Mouse (Mus musculus): ENCODE data around the gene Rsph3b. TPM values are rescaled to one million over a fixed set of nuclear protein-coding genes. Genes with fewer than 3 reads are reported as not detected.
A peak's percentile ranks its signal among the peaks of the same experiment; 100 is the strongest.
"Not testable (repeated sequence)": the region's sequence is repeated elsewhere in the genome, so short reads cannot be mapped to it uniquely, and the experiment has no call there.

The Rsph3b gene
- polyA plus RNA-seq, 2 experiments: 5.4 to 11.0 TPM

DNA sequence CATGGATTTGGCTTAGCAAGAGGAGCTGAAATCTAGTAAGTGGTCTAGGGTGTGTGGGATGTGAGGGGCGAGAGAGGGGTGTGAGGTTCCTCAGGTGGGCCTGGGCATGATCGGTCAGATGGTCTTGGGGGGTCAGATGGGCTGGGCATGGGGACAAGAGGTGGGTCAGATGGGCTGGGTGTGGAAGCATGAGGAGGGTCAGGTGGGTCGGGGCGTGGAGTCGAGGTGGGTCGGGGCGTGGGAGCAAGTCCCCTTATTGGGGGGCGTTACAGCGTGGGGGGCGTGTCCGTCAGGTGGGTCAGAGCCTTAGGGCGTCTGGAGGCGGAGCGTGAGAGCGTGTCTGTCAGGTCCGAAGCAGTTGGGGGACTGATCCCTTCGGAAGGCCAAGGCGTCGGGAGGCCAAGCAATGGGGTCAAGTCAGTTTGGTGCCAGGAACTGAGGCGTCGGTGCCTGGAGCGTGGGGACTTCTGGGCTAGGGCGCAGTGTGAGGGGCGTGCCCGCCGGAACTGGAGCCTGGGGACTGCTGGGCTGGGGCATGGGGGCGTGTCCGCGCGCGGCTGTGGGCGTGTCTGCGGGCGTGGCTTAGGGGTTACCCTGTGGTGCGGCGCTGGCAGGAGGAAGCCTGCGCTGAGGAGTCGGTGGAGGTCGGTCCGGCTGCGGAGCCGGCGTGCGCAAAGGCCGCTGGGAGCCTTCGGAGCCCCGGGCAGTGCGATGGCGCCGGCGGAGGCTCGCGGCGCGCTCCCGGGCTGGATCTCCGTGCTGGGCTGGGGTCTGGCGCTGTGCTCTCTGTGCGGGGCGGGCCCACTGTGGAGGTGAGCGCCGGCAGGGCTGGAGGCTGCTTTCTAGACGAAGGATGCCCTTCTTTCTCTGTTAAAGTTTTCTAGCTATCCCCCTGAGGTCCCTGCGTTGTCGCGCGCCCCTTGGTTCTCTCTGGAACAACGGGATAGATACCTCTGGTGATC lies 30.1 kb upstream of the Rsph3b start, which contains the start of gene Gm49721:
Gene Gm49721, plus strand, starts transcription at position 618 of the 962 bp plus-strand sequence.
- peak; percentile 99 for ATAC-seq (ENCODE audit: insufficient read depth)
- WGBS (ENCODE audit: insufficient replicate concordance): 4% methylated on average over 37 of the region's 68 CpGs

GRCm38 (mm10) chr17:6974985-6975384 lies 26.5 kb upstream of the Rsph3b start:
- not testable (repeated sequence) for H3K4me3 ChIP-seq (ENCODE audit: insufficient read depth in 1 of 2, low read depth in 2 of 2, low read length in 2 of 2); H3K9me3 ChIP-seq (ENCODE audit: control insufficient read depth, low read length); H3K9ac ChIP-seq (replicated peaks); H3K4me2 ChIP-seq (ENCODE audit: low read depth); ATAC-seq (ENCODE audit: insufficient read depth); DNase-seq (ENCODE audit: low read depth in 3 of 3, low spot score in 3 of 3); H3K36me3 ChIP-seq (replicated peaks; ENCODE audit: control insufficient read depth, insufficient read depth, low read depth); H3K4me1 ChIP-seq (replicated peaks; ENCODE audit: control insufficient read depth in 2 of 2, insufficient read depth in 2 of 2, low read length in 1 of 2); H3K27me3 ChIP-seq (ENCODE audit: control insufficient read depth, insufficient read depth, low read length); H3K27ac ChIP-seq
- 37% methylated on average over 3 of the region's 3 CpGs for WGBS (ENCODE audit: insufficient replicate concordance)

More for the DNA sequence above, 30.1 kb upstream of the Rsph3b start, which contains the start of gene Gm49721:
- H3K4me1 ChIP-seq (replicated peaks; ENCODE audit: control insufficient read depth in 2 of 2, insufficient read depth in 2 of 2, low read length in 1 of 2); H3K27me3 ChIP-seq (ENCODE audit: control insufficient read depth, insufficient read depth, low read length); H3K27ac ChIP-seq; DNase-seq (ENCODE audit: low read depth in 3 of 3, low spot score in 3 of 3); H3K9me3 ChIP-seq (ENCODE audit: control insufficient read depth, low read length); H3K36me3 ChIP-seq (replicated peaks; ENCODE audit: control insufficient read depth, insufficient read depth, low read depth): not testable (repeated sequence)
- Histone ChIP-seq H3K4me2 (ENCODE audit: low read depth) (peak within 1 kb of the TSS; percentile 69), H3K9ac (replicated peaks) (peak within 1 kb of the TSS; percentile 65), H3K4me3 (ENCODE audit: insufficient read depth in 1 of 2, low read depth in 2 of 2, low read length in 2 of 2) (peak within 1 kb of the TSS; percentile 62 to 72)

- H3K9me3 ChIP-seq (ENCODE audit: control insufficient read depth, low read length); H3K4me3 ChIP-seq (ENCODE audit: insufficient read depth in 1 of 2, low read depth in 2 of 2, low read length in 2 of 2); H3K36me3 ChIP-seq (replicated peaks; ENCODE audit: control insufficient read depth, insufficient read depth, low read depth); H3K4me1 ChIP-seq (replicated peaks; ENCODE audit: control insufficient read depth in 2 of 2, insufficient read depth in 2 of 2, low read length in 1 of 2); H3K9ac ChIP-seq (replicated peaks); H3K27ac ChIP-seq; ATAC-seq (ENCODE audit: insufficient read depth); DNase-seq (ENCODE audit: low read depth in 3 of 3, low spot score in 3 of 3); H3K4me2 ChIP-seq (ENCODE audit: low read depth); H3K27me3 ChIP-seq (ENCODE audit: control insufficient read depth, insufficient read depth, low read length): not testable (repeated sequence)
- WGBS (ENCODE audit: insufficient replicate concordance): 56% methylated on average over 4 of the region's 4 CpGs
Observed at GRCm38 (mm10) chr17:6972836-6973396, 24.4 kb upstream of the Rsph3b start.

- ATAC-seq (ENCODE audit: insufficient read depth); H3K9ac ChIP-seq (replicated peaks); H3K9me3 ChIP-seq (ENCODE audit: control insufficient read depth, low read length); H3K4me2 ChIP-seq (ENCODE audit: low read depth); H3K4me1 ChIP-seq (replicated peaks; ENCODE audit: control insufficient read depth in 2 of 2, insufficient read depth in 2 of 2, low read length in 1 of 2); H3K27me3 ChIP-seq (ENCODE audit: control insufficient read depth, insufficient read depth, low read length); H3K27ac ChIP-seq; H3K36me3 ChIP-seq (replicated peaks; ENCODE audit: control insufficient read depth, insufficient read depth, low read depth); DNase-seq (ENCODE audit: low read depth in 3 of 3, low spot score in 3 of 3); H3K4me3 ChIP-seq (ENCODE audit: insufficient read depth in 1 of 2, low read depth in 2 of 2, low read length in 2 of 2): not testable (repeated sequence)
- 61% methylated on average over 8 of the region's 8 CpGs for WGBS (ENCODE audit: insufficient replicate concordance)
Observed at GRCm38 (mm10) chr17:6971238-6971637, 22.8 kb upstream of the Rsph3b start.

GRCm38 (mm10) chr17:6970334-6970733 lies 21.9 kb upstream of the Rsph3b start, which contains the start of gene Rnaset2b:
Gene Rnaset2b (plus strand): TSS chr17:6970634.
- not testable (repeated sequence) for H3K4me1 ChIP-seq (replicated peaks; ENCODE audit: control insufficient read depth in 2 of 2, insufficient read depth in 2 of 2, low read length in 1 of 2); H3K9me3 ChIP-seq (ENCODE audit: control insufficient read depth, low read length); H3K27ac ChIP-seq; H3K4me3 ChIP-seq (ENCODE audit: insufficient read depth in 1 of 2, low read depth in 2 of 2, low read length in 2 of 2); H3K27me3 ChIP-seq (ENCODE audit: control insufficient read depth, insufficient read depth, low read length); H3K9ac ChIP-seq (replicated peaks); DNase-seq (ENCODE audit: low read depth in 3 of 3, low spot score in 3 of 3); ATAC-seq (ENCODE audit: insufficient read depth); H3K4me2 ChIP-seq (ENCODE audit: low read depth); H3K36me3 ChIP-seq (replicated peaks; ENCODE audit: control insufficient read depth, insufficient read depth, low read depth)
- no CpG with 5 or more reads among the region's 8 CpGs for WGBS (ENCODE audit: insufficient replicate concordance)

DNA sequence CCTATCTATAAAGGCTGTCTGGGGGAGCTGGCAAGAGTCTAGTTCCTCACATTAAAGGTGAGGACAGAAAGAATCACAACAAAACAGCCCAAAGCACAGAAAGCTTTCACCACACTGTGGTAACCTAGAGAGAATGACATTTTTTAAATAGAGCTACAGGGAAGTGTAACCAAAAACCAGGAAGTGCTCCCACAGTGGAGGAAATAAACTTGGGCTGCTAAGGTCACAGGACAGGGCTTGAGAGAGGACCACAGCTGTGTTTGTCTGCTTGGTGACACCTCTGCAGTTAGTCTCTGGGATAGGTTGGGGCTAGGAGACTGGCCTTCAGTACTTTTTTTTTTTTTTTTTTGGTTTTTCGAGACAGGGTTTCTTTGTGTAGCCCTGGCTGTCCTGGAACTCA lies 19.2 kb upstream of the Rsph3b start:
- H3K4me2 ChIP-seq (ENCODE audit: low read depth); H3K36me3 ChIP-seq (replicated peaks; ENCODE audit: control insufficient read depth, insufficient read depth, low read depth); H3K4me1 ChIP-seq (replicated peaks; ENCODE audit: control insufficient read depth in 2 of 2, insufficient read depth in 2 of 2, low read length in 1 of 2); ATAC-seq (ENCODE audit: insufficient read depth); H3K4me3 ChIP-seq (ENCODE audit: insufficient read depth in 1 of 2, low read depth in 2 of 2, low read length in 2 of 2); H3K27me3 ChIP-seq (ENCODE audit: control insufficient read depth, insufficient read depth, low read length); H3K9me3 ChIP-seq (ENCODE audit: control insufficient read depth, low read length); H3K9ac ChIP-seq (replicated peaks); DNase-seq (ENCODE audit: low read depth in 3 of 3, low spot score in 3 of 3); H3K27ac ChIP-seq: not testable (repeated sequence)
- WGBS (ENCODE audit: insufficient replicate concordance): no CpG with 5 or more reads among the region's 1 CpGs
